Mouse (Mus musculus) E14TG2a.4 (cell line): Measurements from ENCODE around the gene Ceacam18.

Source experiments
- H3K27me3 ChIP-seq: 2 replicates; pipeline ENCODE4 v1.6.1; 2014; ENCODE audit warnings: low read length, control low read depth; ENCODE audit not compliant: insufficient read depth
- H3K36me3 ChIP-seq: 2 replicates; pipeline ENCODE4 v1.6.1; 2014; ENCODE audit warnings: low read length, control low read depth; ENCODE audit not compliant: insufficient read depth
- H3K4me1 ChIP-seq: replicated peaks from 2 replicates; pipeline ENCODE4 v1.6.1; 2014; ENCODE audit warnings: low read depth, low read length, control low read depth
- H3K4me3 ChIP-seq: replicated peaks from 2 replicates; pipeline ENCODE4 v1.5.1; 2014; ENCODE audit warnings: mild to moderate bottlenecking, low read length
- H3K9me3 ChIP-seq: 2 replicates; pipeline ENCODE4 v1.6.1; 2014; ENCODE audit warnings: low read length, control low read depth
- CTCF ChIP-seq: conservative IDR thresholded peaks from 2 replicates; pipeline ENCODE4 v1.5.1; 2014; ENCODE audit warnings: low read length
- NANOG ChIP-seq: IDR thresholded peaks from 2 replicates; pipeline ENCODE4 v1.6.1; 2014; ENCODE audit warnings: borderline replicate concordance, low read length, mixed read lengths
- POU5F1 ChIP-seq: IDR thresholded peaks from 2 replicates; pipeline ENCODE4 v1.6.1; 2014; ENCODE audit warnings: low read length, borderline replicate concordance

Gene Ceacam18

DNA sequence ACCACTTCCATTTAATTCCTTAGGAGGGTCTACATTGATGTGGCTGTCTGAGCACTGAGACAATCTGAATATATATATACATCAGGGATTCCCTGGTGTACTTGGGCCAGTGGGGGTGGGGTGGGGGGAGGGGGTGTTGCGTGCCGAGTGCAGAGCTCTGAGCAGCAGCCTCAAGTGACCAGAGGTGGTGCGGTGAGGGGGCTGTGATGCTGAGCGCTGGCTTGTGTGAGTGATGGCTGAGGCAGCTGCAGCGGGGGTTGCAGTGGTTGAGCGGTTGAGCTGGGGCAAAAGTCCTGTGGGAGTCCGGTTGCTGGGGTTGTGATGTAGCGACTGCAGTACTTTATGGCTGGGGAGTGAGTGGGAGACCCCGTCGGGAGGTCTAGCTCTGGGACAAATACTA, 10.7 kb upstream of the Ceacam18 start:
- Histone ChIP-seq H3K4me1 (peaks cover 11% of the 10 kb centered on the region), H3K36me3 (peaks cover 22% of the 10 kb centered on the region), H3K27me3 (no peaks in the 10 kb centered on the region), H3K4me3 (peak overlapping the region; percentile 70), H3K9me3 (no peaks in the 10 kb centered on the region)
- no peak for TF ChIP-seq POU5F1
- no peak for TF ChIP-seq CTCF
- no peak for TF ChIP-seq NANOG

DNA sequence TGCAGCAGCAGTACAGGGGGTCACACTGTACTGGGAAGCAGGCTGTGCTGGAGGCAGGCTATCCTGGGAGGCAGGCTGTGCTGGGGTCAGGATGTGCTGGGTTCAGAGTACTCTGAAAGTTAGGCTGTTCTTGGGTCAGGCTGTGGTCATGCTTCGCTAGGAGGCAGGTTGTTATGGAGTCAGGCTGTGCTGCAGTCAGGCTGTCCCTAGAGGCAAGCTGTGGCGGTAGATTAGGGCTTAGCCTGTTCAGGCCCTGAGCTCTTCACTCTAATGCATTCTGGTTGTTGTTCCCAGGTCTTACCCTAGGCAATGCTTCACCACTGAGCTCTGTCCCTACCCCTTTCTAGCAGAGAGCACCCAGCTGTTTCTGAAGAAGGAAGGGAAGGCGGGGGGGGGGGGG, 9.4 kb upstream of the Ceacam18 start:
- Histone ChIP-seq H3K4me1 (peaks cover 11% of the 10 kb centered on the region), H3K36me3 (peaks cover 9% of the 10 kb centered on the region), H3K9me3 (no peaks in the 10 kb centered on the region), H3K27me3 (no peaks in the 10 kb centered on the region), H3K4me3 (peak overlapping the region; percentile 66)
- TF ChIP-seq POU5F1 = no peak
- TF ChIP-seq NANOG = no peak
- no peak for TF ChIP-seq CTCF

DNA sequence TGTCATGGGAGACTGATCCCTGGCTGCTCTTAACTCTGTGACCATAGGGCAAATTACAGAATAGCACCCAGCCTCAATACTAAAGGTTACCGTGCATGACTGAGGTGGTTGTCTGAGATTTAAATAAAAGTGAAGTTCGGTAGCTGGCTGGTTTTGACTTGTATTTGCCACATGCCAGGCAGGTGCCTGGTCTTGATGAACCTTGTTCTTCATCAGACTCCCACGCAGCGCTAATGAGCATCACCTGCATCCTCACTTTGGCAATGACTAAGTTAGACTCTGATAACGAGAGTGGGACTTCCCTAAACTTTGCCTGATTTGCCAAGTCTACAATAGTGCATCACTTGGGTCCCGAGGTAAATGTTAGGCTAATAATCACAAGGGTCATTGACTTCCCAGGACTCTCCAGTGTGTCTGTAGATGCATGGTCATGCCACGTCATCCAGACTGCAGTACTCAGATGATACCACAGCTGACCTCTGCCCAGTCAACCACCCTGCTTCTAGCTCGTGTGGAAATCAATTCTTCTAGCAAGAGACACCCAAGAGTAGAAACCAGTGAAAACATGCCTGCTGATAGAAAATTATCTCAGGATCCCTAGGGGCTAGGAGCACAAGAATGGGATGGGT, 8.6 kb upstream of the Ceacam18 start:
- H3K36me3 ChIP-seq = 0 out of 2 replicates have a peak, but pooled peaks cover 2% of the 10 kb centered on the region
- peaks cover 11% of the 10 kb centered on the region for H3K4me1 ChIP-seq
- TF ChIP-seq POU5F1 (no peak), CTCF (no peak), NANOG (no peak)
- no peaks in the 10 kb centered on the region for H3K27me3 ChIP-seq
- no peaks in the 10 kb centered on the region for H3K9me3 ChIP-seq
- no peak overlapping the region for H3K4me3 ChIP-seq

DNA sequence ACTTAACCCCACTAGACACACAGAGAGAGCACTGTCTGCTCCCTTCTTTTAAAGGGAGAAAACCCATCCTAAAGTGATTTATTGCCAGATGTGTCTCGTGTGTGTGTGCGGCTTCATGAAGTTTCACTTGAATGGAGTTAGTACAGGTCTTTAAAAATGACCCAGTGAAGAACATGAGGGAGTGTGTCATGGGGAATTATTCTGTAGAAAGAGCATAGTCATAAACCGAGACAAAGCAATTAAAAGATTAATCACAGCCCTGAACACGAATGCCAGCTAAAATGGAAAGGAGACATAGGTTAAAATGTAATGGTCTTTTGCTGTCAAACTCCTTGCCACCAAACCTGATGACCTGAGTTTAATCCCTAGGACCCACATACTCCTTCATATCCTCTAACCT, 567 bp upstream of the Ceacam18 start:
- no peak for TF ChIP-seq CTCF
- Histone ChIP-seq H3K36me3 (no peaks in the 10 kb centered on the region), H3K9me3 (no peaks in the 10 kb centered on the region), H3K4me1 (peaks cover 14% of the 10 kb centered on the region), H3K4me3 (no peak overlapping the region), H3K27me3 (no peaks in the 10 kb centered on the region)

- Histone ChIP-seq H3K4me1 (peaks cover 20% of the 10 kb centered on the region), H3K4me3 (no peak overlapping the region), H3K9me3 (no peaks in the 10 kb centered on the region), H3K36me3 (no peaks in the 10 kb centered on the region), H3K27me3 (no peaks in the 10 kb centered on the region)
- TF ChIP-seq CTCF (no peak), POU5F1 (no peak), NANOG (no peak)
Measured at GRCm38 (mm10) chr7:43636194-43636593, 1.7 kb downstream of the Ceacam18 start.

DNA sequence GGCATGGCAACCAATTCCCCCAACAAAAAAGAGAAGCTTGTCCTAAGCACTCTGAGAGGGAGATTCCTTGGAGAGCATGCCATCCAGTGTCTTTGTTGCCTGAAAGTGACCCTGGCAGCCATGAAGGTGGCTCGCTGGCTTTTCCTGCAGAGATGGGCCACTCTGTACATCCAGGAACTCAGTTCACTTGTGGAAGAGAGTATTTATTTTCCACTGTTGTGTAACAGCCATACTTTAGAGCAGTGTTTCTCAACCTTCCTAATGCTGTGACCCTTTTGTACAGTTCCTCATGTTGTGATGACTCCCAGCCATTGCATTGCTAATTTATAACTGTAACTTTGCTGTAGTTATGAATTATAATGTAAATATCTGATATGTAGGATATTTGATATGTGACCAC, 2.6 kb downstream of the Ceacam18 start:
- TF ChIP-seq NANOG (no peak), POU5F1 (no peak), CTCF (no peak)
- Histone ChIP-seq H3K27me3 (no peaks in the 10 kb centered on the region), H3K4me3 (no peak overlapping the region), H3K36me3 (no peaks in the 10 kb centered on the region), H3K9me3 (no peaks in the 10 kb centered on the region), H3K4me1 (peaks cover 20% of the 10 kb centered on the region)

- no peaks in the 10 kb centered on the region for H3K27me3 ChIP-seq
- no peaks in the 10 kb centered on the region for H3K9me3 ChIP-seq
- peaks cover 15% of the 10 kb centered on the region for H3K4me1 ChIP-seq
- H3K36me3 ChIP-seq = no peaks in the 10 kb centered on the region
- TF ChIP-seq POU5F1 (no peak), CTCF (no peak), NANOG (no peak)
- H3K4me3 ChIP-seq = no peak overlapping the region
Measured at GRCm38 (mm10) chr7:43642587-43642986, 8.1 kb downstream of the Ceacam18 start.

DNA sequence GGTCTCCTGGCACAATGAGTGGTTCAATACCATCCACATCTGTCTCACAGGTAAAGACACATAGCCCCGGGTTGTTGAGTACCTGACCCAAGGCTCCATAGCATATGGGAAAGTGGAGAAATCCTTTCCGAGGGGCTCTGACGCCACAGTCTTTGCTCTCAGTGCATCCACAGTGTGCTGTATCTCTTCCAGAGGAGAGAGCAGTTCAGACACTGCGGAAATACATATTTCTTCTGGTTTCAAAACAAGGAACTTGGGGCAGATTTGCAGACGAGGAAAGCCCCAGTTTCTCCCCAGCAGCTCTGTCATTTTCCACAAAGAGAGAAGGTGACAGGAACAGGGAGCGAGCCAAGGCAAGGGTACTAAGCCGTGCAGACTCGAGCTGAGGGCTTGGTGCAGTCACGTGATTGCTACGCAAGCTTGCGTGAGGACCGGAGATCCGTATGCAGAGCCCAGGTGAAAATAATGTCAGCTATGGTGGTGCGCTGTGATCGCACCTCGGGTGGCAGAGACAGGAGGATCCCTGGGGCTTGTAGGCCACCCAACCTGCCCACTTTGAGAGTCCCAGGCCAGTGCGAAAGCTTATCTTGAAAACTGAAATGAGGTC, 8.6 kb downstream of the Ceacam18 start:
- peaks cover 15% of the 10 kb centered on the region for H3K4me1 ChIP-seq

More for the DNA sequence above, 8.6 kb downstream of the Ceacam18 start:
- Histone ChIP-seq H3K9me3 (no peaks in the 10 kb centered on the region), H3K27me3 (no peaks in the 10 kb centered on the region), H3K36me3 (no peaks in the 10 kb centered on the region), H3K4me3 (peak overlapping the region; percentile 39)
- no peak for TF ChIP-seq CTCF
- no peak for TF ChIP-seq NANOG
- no peak for TF ChIP-seq POU5F1
